Mouse (Mus musculus) brown adipose tissue, adult 24 weeks (tissue): ENCODE data around the gene Ugt1a1. TPM values are rescaled to one million over a fixed set of nuclear protein-coding genes. Genes with fewer than 3 reads are reported as not detected.

Experiments
- H3K27ac ChIP-seq: fragments of 200-500 bp; replicated peaks from 2 replicates; pipeline ENCODE4 v1.5.1; 2012; ENCODE audit warnings: low read depth, mild to moderate bottlenecking, low read length
- H3K4me1 ChIP-seq: fragments of 200-500 bp; 2 replicates; pipeline ENCODE4 v1.6.1; 2012; ENCODE audit warnings: low read length, mixed read lengths; ENCODE audit not compliant: control insufficient read depth, insufficient read depth, insufficient read length
- H3K4me3 ChIP-seq: fragments of 200-500 bp; 2 replicates; pipeline ENCODE4 v1.5.1; 2012; ENCODE audit warnings: low read depth, mild to moderate bottlenecking, low read length, moderate library complexity; ENCODE audit not compliant: insufficient read depth
- polyA plus RNA-seq: library from polyadenylated mRNA; stranded (reverse); fragments of >200 nt; gene quantifications from 2 replicates; pipeline ENCODE4 v1.2.4, GENCODE M21; 2012; ENCODE audit not compliant: missing spikeins, insufficient read depth, insufficient read length

The Ugt1a1 gene
- polyA plus RNA-seq, 1 experiment: 0.95 TPM

DNA sequence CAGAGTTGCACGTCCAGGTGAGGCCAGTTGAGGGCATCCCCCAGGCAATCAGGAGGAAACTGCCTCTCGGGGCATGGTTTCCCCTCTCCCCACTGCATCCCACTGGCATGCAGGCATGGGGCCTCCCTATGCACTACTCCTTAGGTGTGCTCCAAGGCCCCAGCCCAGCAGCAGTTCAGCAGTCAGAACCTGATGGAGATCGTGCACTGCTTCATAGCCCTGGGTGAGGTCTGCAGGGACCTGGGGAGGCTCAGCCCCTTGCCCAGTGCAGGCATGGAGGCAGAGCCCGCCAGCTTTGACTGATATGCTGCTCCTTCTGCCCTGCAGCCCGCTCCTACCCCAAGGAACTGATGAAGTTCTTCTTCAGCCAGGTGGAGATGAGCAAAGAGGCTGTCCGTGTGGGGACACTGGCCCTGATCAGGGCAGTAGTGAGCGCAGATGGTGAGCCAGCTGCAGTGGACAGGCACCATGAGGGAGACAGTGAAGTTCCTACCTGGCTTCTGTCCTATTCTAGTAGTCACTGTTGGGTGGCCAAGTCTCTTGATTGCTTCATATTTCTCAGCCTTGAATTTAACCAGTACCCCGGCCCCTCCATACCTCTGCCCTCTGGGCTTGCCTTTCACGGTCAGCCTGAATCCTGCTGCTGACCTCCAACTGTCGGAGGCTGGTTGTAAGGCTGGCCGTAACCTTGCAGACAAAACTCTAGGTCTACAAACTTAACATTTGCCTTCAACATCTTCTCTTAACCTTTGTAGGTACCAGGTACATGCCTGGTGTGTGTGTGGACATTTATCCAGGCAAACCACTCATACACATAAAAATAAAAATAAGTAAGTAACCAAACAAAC lies 23.5 kb downstream of the Ugt1a1 start:
- Histone ChIP-seq H3K4me3 (no peak overlapping the region), H3K4me1 (no peaks in the 10 kb centered on the region), H3K27ac (no peak overlapping the region)

DNA sequence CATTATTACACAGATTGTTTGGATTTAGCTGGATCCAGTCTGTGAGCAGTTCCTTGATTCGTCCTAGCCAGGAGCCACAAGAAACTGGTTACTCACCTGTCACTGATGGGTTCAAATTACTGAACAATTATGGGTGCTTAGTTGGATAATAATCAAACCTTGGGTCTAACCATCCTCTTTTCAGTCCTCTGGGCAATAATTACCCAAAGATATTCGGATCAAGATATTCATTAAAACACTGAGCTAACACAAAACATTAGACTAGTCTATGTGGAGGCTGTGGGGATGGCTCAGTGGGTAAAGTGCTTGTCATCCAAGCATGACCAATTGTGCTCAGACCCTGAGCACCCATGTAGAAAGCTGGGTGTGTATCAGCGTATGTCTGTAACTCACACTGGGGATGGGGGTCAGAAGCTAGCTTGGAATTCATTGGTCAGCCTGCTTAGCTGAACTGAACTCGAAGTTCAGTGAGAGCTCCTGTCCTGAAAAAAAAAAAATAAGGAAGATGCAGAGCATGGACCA lies 24.2 kb downstream of the Ugt1a1 start:
- Histone ChIP-seq H3K27ac (no peak overlapping the region), H3K4me1 (no peaks in the 10 kb centered on the region), H3K4me3 (no peak overlapping the region)

DNA sequence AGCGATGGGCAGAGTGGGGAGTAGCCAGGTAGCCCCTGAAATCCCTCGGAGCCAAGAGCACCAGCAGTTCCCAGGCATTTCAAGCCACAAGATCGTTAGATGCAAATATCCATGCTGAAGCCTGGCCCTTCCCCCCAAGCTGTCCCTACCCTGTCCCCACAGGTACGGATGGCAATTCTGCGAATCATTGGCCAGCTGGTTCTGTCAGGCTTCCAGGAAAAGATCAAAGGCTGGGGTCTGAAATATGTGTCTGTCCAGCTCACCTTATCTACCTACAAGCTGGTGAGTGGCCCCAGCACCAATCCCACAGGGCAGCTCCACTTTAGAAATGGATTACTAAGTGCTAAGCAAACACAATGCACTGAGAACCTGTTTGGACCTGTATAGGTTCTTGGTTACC lies 25.6 kb downstream of the Ugt1a1 start:
- Histone ChIP-seq H3K27ac (no peak overlapping the region), H3K4me1 (no peaks in the 10 kb centered on the region), H3K4me3 (no peak overlapping the region)

DNA sequence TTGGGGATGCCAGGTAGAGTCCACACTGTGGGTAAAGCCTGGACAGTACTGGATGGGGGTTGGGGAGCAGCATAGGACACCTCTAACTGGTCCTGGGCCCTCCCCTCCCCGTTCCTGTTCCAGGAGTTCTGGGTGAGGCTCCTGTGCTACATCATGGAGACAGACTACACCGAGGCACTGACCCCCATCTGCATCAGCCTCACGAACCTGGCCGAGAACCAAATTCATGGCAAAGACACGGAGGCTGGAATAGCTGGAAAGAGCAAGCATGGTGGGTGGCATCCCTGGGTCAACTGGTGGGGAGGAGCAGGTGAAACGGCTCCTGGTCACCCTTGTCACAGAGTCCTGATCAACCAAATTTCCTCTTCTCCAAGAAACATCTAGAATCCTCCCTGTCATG lies 27.0 kb downstream of the Ugt1a1 start:
- Histone ChIP-seq H3K4me3 (no peak overlapping the region), H3K4me1 (no peaks in the 10 kb centered on the region), H3K27ac (no peak overlapping the region)

DNA sequence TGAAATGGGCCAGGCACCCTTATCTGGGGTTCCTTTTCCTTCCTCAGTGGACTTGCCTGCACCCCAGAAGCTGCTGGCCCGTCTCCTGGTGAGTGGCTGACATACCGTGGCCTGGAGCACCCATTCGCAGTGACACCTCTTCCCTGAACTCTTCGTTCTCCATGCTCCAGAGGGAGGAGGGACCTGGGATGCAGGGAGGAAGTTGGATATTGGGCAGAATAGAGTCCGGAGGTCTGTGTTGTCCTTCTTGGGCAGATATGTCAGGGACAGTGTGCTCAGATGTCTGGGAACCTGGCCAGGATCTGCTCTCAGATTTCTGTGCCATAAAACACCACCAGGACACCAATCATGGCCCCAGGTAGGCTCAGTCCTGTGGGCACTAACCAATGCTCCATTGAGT lies 28.3 kb downstream of the Ugt1a1 start:
- Histone ChIP-seq H3K4me3 (no peak overlapping the region), H3K4me1 (no peaks in the 10 kb centered on the region), H3K27ac (no peak overlapping the region)

DNA sequence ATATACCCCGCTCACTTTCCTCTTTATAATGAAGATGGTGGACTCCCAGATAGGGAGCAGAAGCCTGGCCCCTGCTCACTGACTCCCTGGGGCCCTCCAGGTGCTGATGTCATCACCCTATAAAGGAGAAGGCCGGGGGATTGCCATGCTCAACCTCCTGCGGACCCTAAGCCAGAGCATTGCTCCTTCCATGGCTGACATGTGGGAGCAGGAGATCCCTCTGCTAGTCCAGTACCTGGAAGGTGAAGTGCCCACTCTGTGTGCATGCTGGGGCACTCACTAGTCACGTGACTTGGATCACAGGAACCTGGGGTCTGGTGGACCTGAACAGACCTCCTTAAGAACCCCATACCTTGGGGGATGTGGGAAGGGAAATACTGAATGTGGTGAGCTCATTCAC lies 28.8 kb downstream of the Ugt1a1 start:
- no peak overlapping the region for H3K4me3 ChIP-seq
- no peaks in the 10 kb centered on the region for H3K4me1 ChIP-seq
- no peak overlapping the region for H3K27ac ChIP-seq

DNA sequence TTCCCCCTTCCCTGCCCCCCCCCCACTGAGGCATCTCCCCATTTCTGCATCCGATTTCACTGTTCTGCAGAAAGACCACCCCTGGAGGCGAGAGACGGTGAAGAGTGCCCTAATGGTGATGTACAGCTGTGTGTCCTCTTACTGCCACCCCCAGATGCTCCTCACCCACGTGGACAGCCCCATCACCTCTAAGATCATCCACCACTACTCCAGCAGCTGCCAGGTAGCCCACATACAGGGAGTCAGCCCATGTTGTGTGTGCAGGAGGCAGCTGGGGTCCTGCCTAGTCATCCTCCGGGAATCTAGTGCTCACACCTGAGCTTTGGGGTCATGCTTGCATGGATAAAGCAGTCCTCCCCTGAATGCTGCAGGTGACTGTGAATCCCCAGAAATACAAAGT lies 32.1 kb downstream of the Ugt1a1 start:
- no peak overlapping the region for H3K4me3 ChIP-seq
- no peaks in the 10 kb centered on the region for H3K4me1 ChIP-seq
- H3K27ac ChIP-seq: no peak overlapping the region

DNA sequence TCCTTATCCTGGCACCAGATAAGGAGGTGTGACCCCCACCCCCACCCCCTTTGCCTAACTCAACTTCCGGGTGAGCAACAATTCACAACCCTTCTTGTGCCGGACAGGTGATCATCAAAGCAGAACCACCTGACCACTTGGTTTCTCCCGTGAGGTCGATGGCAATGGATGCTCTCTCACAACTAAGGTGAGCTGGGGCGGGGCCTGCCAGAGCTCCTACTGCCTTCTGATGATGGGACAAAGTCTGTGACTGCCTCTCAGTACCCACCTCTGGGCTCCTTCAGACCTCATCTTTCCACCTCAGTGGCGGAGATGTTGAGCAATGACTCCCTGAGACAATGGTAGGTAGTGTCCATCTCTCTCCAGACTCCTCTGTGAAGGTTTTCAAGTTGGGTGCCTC lies 34.1 kb downstream of the Ugt1a1 start:
- Histone ChIP-seq H3K27ac (no peak overlapping the region), H3K4me1 (no peaks in the 10 kb centered on the region), H3K4me3 (no peak overlapping the region)

DNA sequence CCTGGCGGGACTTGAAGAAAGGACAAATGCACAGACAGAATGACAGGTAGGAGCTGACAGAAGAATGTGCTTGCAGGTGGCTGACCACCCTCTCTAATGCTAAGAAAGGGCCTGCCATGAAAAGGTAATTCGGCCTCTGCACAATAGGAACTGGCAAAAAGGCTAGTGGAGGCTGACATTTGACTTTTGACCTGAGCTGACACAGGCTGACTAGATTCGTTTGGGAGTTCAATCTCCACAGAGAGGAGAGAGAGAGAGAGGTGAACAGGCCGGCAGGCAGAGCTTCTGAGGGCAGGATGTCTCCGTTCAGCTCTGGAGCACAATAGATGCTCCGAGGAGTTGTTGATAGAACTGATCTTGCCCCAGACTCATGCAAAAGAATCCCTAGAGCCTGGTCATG lies 34.6 kb downstream of the Ugt1a1 start:
- H3K4me1 ChIP-seq: no peaks in the 10 kb centered on the region
- no peak overlapping the region for H3K27ac ChIP-seq
- no peak overlapping the region for H3K4me3 ChIP-seq

DNA sequence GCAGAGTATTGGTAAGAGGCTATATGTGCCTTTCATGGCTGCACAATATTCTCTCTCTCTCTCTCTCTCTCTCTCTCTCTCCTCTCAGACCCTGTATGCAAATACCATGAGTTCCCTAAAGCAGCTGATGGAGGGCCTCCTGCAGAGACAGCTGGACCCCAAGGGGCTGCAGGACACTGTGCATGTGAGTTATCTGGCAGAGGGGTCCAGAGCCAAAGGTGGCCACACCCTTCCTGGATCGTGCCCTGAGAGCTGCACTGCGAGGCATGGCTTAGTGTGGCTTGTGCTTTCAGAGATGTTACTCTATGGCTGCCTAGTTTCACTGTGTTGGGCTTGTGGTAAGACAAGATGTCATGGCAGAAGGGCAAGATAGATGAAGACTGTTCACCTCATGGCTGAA lies 35.9 kb downstream of the Ugt1a1 start:
- no peak overlapping the region for H3K27ac ChIP-seq
- H3K4me3 ChIP-seq: no peak overlapping the region
- H3K4me1 ChIP-seq: no peaks in the 10 kb centered on the region

DNA sequence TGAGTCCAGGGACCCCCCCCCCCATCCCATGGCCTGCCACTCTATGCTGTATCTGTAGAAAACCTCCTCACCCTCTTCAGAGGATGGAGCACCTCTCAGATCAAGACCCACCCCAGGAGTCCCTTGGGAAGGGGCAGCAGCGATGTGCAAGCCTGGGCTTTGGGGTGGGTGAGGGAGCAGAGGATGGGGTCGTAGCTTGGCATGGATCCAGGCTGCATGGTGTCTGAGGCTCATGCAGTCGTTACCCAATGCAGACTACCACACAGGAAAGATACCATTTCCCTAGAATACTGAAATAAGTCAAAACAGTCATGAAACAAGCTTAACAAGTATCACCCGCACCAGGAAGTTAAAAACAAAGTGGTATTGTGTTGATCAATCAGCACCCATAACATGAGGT lies 36.9 kb downstream of the Ugt1a1 start:
- Histone ChIP-seq H3K27ac (no peak overlapping the region), H3K4me3 (no peak overlapping the region), H3K4me1 (no peaks in the 10 kb centered on the region)

DNA sequence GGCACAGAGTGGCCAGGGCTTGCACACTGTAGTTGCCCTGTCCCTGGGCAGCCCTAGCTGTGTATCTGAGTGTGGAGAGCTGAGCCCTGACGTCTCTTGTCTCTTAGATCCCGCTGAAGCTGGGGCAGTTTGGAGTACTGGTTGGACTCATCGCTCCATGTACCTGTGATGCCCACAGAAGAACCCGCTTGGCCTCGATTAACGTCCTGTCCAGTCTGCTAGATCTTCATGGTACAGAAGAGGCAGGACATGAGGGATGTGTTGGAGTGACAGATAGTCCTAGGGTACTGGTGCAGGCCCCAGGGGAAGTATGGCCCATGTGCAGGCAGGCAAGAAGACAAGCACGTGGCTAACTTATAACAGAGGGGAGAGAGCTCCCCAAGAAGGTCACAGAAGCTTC lies 37.8 kb downstream of the Ugt1a1 start:
- no peak overlapping the region for H3K4me3 ChIP-seq
- no peaks in the 10 kb centered on the region for H3K4me1 ChIP-seq
- no peak overlapping the region for H3K27ac ChIP-seq

DNA sequence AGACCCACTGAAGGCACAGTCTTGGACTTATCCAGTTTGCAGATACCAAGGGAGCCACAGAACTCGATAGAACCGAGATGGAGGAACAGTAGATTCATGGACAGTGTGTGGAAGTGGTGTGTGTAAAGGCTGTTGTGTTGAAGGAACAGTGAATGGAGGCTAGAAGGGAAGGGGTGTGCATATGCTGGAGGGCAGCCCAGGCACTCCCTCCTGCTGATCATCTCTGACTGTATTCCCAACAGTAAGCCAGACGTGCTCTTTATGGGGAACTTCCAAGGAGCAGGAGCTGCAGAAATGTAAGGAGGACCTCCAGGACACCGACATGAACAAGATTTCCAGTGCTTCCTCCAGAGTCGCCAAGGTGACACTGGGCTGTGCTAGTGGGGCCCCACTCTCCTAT lies 38.3 kb downstream of the Ugt1a1 start:
- no peaks in the 10 kb centered on the region for H3K4me1 ChIP-seq
- no peak overlapping the region for H3K27ac ChIP-seq
- no peak overlapping the region for H3K4me3 ChIP-seq

DNA sequence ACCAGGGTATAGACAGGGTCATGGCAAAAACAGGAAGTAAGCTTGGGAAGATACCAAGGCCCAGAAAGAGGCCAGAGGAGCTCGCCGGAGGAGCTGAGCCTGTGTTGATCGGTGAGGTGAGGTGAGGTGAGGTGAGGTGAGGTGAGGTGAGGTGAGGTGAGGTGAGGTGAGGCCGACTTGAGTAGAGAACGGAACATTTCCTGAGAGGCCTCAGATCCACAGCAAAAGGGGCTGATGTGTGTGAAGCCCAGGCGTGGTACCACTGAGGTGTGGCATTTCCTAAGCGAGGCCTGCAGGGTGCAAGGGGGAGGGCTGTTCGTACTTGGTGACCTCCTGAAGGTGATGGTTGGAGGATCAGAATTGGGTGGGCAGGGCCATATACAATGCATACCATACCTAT lies 41.3 kb downstream of the Ugt1a1 start:
- Histone ChIP-seq H3K4me1 (no peaks in the 10 kb centered on the region), H3K27ac (no peak overlapping the region)

DNA sequence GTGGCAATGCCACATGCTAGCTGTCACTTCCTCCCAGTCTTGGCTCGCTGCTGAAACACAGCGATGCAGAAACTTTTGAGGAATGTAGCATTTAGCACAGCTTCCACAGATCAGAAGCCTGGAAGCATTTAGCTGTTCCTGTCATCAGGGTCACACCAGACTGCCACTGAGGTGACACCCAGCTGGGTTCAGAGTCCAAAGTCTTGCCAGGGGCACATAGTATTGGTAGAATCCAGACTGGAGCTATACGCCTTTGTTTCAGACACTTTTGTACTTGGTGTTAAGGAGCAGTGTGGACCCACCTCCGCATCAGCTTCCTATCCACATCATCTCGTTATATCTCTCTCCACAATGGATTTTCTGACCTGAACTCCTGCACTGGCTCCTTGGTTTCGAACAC lies 41.8 kb downstream of the Ugt1a1 start:
- H3K27ac ChIP-seq: no peak overlapping the region

More for the DNA sequence above, 41.3 kb downstream of the Ugt1a1 start:
- no peak overlapping the region for H3K4me3 ChIP-seq

DNA sequence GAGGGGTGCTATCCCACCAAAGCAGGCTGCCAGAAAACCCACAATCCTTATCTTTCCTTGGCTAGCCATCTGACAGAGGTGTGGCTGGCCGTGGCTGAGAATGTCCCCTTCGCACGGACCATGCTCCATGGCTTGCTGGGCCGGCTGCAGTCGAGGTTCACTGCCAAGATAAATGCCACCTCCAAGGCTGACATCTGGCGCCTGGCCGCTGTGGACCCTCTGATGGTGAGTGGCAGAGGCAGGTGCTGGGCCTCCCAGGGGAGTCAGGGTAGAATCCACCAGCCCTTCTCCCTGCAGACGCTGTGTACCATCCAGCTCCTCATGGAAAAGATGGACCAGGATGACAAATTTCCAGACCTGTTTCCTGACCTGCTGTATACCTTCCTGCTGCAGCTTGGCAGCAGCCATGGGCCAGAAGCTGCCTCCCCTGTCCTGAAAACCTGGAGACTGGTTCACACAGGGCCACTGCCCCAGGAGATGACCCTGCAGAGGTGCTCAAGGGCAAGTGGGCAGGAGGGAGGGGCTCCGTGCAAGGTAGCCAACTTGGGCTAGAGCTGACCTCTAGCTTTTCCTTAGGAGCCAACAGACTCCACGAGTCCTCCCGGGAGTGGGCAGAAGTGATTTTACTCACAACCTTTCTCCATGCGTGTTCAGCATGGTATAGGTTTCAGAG lies 43.2 kb downstream of the Ugt1a1 start:
- no peaks in the 10 kb centered on the region for H3K4me1 ChIP-seq
- no peak overlapping the region for H3K27ac ChIP-seq
- H3K4me3 ChIP-seq: no peak overlapping the region

More for the DNA sequence above, 41.8 kb downstream of the Ugt1a1 start:
- no peak overlapping the region for H3K4me3 ChIP-seq
- no peaks in the 10 kb centered on the region for H3K4me1 ChIP-seq
